Mouse (Mus musculus): ENCODE measurements around the gene Smg6.

Gene Smg6

GRCm38 (mm10) chr11:74925577-74926387 lies at the start of gene Smg6, which contains the start of gene Srr:
TSS of gene Smg6 (plus strand) at chr11:74925823.
TSS of gene Srr (minus strand) at chr11:74925948.
- DNase-seq: peak; percentile 96 to 97

GRCm38 (mm10) chr11:74876801-74877200 lies 48.8 kb upstream of the Smg6 start:
- DNase-seq: peak; percentile 86

- no peak for DNase-seq
These were observed 44.6 kb upstream of the Smg6 start for GRCm38 (mm10) chr11:74880999-74881398.

- DNase-seq: peak in 1 of 2 experiments; percentile 44
These were observed 43.6 kb upstream of the Smg6 start for GRCm38 (mm10) chr11:74881979-74882378.

- peak; percentile 93 to 96 for DNase-seq
These were observed 42.5 kb upstream of the Smg6 start for GRCm38 (mm10) chr11:74883098-74883497.

GRCm38 (mm10) chr11:74894619-74895018 lies 31.0 kb upstream of the Smg6 start:
- DNase-seq: no peak

- DNase-seq: peak; percentile 59 to 60
These were observed 29.4 kb upstream of the Smg6 start for GRCm38 (mm10) chr11:74895980-74896900.

- peak; percentile 71 to 73 for DNase-seq
These were observed 28.5 kb upstream of the Smg6 start, which contains the start of gene Sgsm2 for GRCm38 (mm10) chr11:74896901-74897677. TSS of gene Sgsm2 (minus strand) at chr11:74897060.

- peak; percentile 92 to 93 for DNase-seq
These were observed 27.7 kb upstream of the Smg6 start, which contains the start of gene Tsr1 for GRCm38 (mm10) chr11:74897678-74898516. TSS of gene Tsr1 (plus strand) at chr11:74898071.

- DNase-seq: no peak
These were observed 27.2 kb upstream of the Smg6 start for GRCm38 (mm10) chr11:74898517-74898827.

GRCm38 (mm10) chr11:74901555-74901954 lies 24.1 kb upstream of the Smg6 start:
- DNase-seq: no peak

- no peak for DNase-seq
These were observed 23.2 kb upstream of the Smg6 start for GRCm38 (mm10) chr11:74902416-74902815.

GRCm38 (mm10) chr11:74907850-74908249 lies 17.8 kb upstream of the Smg6 start:
- DNase-seq: no peak

GRCm38 (mm10) chr11:74908618-74909399 lies 16.8 kb upstream of the Smg6 start:
- peak in 1 of 2 experiments; percentile 30 for DNase-seq

- no peak for DNase-seq
These were observed 15.6 kb upstream of the Smg6 start for GRCm38 (mm10) chr11:74909978-74910377.

GRCm38 (mm10) chr11:74912492-74912891 lies 13.1 kb upstream of the Smg6 start:
- no peak for DNase-seq

- no peak for DNase-seq
These were observed 6.4 kb upstream of the Smg6 start for GRCm38 (mm10) chr11:74919249-74919648.

- peak; percentile 30 to 60 for DNase-seq
These were observed 1.5 kb upstream of the Smg6 start for GRCm38 (mm10) chr11:74924149-74924548.

- peak; percentile 20 to 21 for DNase-seq
These were observed 874 bp downstream of the Smg6 start for GRCm38 (mm10) chr11:74926388-74927005.

GRCm38 (mm10) chr11:74927236-74927725 lies 1.7 kb downstream of the Smg6 start:
- no peak for DNase-seq

Measured in cerebellum, postnatal 14 days (tissue).